Mouse (Mus musculus) liver, adult 2 months (tissue): Measurements from ENCODE around the gene Itk.

ENCODE experiments used
- CTCF ChIP-seq: fragments of 200-500 bp; IDR thresholded peaks from 2 replicates; pipeline ENCODE4 v1.5.1; 2011; ENCODE audit warnings: low read depth, low read length, control low read depth
- POLR2A ChIP-seq: fragments of 200-500 bp; IDR thresholded peaks from 2 replicates; pipeline ENCODE4 v1.6.1; 2011; ENCODE audit warnings: low read length, control low read depth; ENCODE audit not compliant: insufficient read depth; ENCODE audit errors: extremely low read depth

GRCm38 (mm10) chr11:46373071-46374030, 16.0 kb downstream of the Itk start:
- no peak for TF ChIP-seq CTCF
- TF ChIP-seq POLR2A, result no peak
